Mouse (Mus musculus): ENCODE measurements around the gene Ccdc141. TPM values are rescaled to one million over a fixed set of nuclear protein-coding genes. Genes with fewer than 3 reads are reported as not detected.
"Not testable (repeated sequence)": the region's sequence is repeated elsewhere in the genome, so short reads cannot be mapped to it uniquely, and the experiment has no call there.

The Ccdc141 gene
- polyA plus RNA-seq, 1 experiment from 2014 or later = 31.9 TPM

DNA sequence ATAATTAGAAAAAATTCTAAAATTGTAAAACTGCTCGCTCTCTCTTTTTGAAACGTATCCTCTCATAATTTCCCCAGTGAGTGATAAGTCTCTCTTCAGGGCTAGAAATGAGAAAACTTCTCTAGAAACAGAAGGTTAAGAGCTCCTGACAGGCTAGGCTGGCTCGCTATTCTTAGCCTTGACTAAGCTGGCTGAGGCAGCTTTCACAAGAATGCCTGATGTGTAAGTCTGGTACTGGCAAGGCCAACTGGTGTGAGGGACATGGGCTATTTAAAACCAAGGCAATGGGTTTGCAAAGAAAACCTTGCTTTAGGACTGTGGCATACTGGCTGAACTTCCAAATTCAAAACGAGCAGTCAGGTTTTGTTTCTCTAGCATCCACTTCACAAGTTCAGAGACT lies 136.3 kb downstream of the Ccdc141 start:
- no peak overlapping the region for H3K4me3 ChIP-seq (ENCODE audit: low read depth, low read length)
- H3K4me1 ChIP-seq (ENCODE audit: insufficient read depth, low read depth, low read length) = no peaks in the 10 kb centered on the region

DNA sequence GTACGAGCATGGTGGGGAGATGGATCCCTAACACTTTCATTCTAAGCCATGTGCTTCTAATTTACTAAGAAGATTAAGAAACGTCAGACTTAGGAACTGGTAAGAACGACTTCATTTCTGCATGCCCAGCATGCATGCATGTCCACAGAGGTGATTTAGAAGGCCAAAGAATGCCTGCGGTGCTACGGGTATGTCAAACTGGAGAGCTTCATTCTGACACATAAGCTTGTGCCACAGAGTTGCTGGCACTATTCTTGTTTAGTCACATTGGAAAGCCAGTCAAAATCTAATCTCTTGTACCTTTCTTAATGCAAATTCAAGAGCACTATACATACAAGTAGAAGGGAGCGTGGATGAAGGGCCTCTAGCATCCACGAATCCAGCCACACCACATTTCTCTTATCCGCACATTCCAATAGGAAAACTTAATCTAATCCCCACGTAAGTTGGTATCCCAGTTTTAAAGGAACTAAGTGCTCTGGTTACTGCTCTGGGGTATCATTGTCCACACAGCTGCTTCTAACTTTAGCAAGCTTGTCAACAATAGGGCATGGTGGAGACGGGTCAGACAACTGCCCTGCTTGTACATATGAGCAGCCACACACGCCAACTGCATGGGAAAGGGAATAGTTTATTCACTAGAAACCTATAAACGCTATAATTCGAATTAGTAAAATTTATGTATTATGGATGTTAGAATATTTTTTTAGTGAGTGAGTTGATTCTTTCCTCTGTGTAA lies 136.9 kb downstream of the Ccdc141 start:
- Histone ChIP-seq H3K4me2 (replicated peaks; ENCODE audit: low read depth, low read length) (no peak overlapping the region), H3K27me3 (replicated peaks; ENCODE audit: insufficient read depth, low read length) (no peaks in the 10 kb centered on the region), H3K36me3 (ENCODE audit: insufficient read depth, low read length) (peaks cover 15% of the 10 kb centered on the region; the same call in 1 of the 2 replicates), H3K9me3 (ENCODE audit: low read length) (no peaks in the 10 kb centered on the region), H3K4me1 (ENCODE audit: insufficient read depth, low read depth, low read length) (no peaks in the 10 kb centered on the region), H3K4me3 (ENCODE audit: low read depth, low read length) (no peak overlapping the region), H3K27ac (ENCODE audit: low read length) (no peak overlapping the region), H3K9ac (replicated peaks; ENCODE audit: low read depth) (no peak overlapping the region)
- no peak for TF ChIP-seq CTCF (IDR thresholded peaks at IDR 0.05)
- TF ChIP-seq EP300 (IDR thresholded peaks at IDR 0.05) = no peak
- WGBS = 83% methylated on average over 13 of the region's 13 CpGs
- ATAC-seq (no peak), DNase-seq (ENCODE audit: low spot score) (no peak)

More for the DNA sequence above, 136.3 kb downstream of the Ccdc141 start:
- H3K27me3 ChIP-seq (replicated peaks; ENCODE audit: insufficient read depth, low read length) = no peaks in the 10 kb centered on the region
- DNase-seq (ENCODE audit: low spot score) (no peak), ATAC-seq (no peak)
- peaks cover 14% of the 10 kb centered on the region; the same call in 1 of the 2 replicates for H3K36me3 ChIP-seq (ENCODE audit: insufficient read depth, low read length)
- no peak overlapping the region for H3K4me2 ChIP-seq (replicated peaks; ENCODE audit: low read depth, low read length)
- H3K9me3 ChIP-seq (ENCODE audit: low read length) = no peaks in the 10 kb centered on the region
- no peak overlapping the region for H3K9ac ChIP-seq (replicated peaks; ENCODE audit: low read depth)
- TF ChIP-seq CTCF (IDR thresholded peaks at IDR 0.05) (no peak), EP300 (IDR thresholded peaks at IDR 0.05) (no peak)
- no peak overlapping the region for H3K27ac ChIP-seq (ENCODE audit: low read length)
- WGBS = 85% methylated on average over 4 of the region's 4 CpGs

DNA sequence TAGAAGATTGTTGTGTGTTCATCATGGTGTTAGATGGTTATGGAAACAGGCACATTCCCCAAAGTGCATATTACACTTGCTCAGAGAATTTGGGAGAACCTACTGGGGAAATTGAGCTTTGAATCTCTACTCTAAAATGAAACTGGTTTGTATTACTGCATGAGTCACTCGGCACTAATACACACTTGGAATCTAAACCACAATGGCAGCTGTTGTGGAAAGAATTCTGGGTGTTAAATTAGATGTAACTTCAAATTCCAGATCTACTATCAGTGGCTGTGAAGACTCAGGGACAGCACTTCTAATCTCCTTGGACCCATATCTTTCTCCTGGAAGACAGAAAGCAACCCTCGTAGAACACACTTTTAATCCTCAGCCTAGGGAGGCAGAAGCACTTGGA lies 149.8 kb downstream of the Ccdc141 start:
- ATAC-seq (no peak), DNase-seq (ENCODE audit: low spot score) (no peak)
- no peak for TF ChIP-seq EP300 (IDR thresholded peaks at IDR 0.05)
- TF ChIP-seq CTCF (IDR thresholded peaks at IDR 0.05) = no peak
- Histone ChIP-seq H3K4me1 (ENCODE audit: insufficient read depth, low read depth, low read length) (no peaks in the 10 kb centered on the region), H3K36me3 (ENCODE audit: insufficient read depth, low read length) (no peaks in the 10 kb centered on the region), H3K9me3 (ENCODE audit: low read length) (no peaks in the 10 kb centered on the region), H3K9ac (replicated peaks; ENCODE audit: low read depth) (no peak overlapping the region), H3K27me3 (replicated peaks; ENCODE audit: insufficient read depth, low read length) (no peaks in the 10 kb centered on the region), H3K27ac (ENCODE audit: low read length) (no peak overlapping the region), H3K4me2 (replicated peaks; ENCODE audit: low read depth, low read length) (no peak overlapping the region), H3K4me3 (ENCODE audit: low read depth, low read length) (no peak overlapping the region)
- 77% methylated on average over 2 of the region's 2 CpGs for WGBS

DNA sequence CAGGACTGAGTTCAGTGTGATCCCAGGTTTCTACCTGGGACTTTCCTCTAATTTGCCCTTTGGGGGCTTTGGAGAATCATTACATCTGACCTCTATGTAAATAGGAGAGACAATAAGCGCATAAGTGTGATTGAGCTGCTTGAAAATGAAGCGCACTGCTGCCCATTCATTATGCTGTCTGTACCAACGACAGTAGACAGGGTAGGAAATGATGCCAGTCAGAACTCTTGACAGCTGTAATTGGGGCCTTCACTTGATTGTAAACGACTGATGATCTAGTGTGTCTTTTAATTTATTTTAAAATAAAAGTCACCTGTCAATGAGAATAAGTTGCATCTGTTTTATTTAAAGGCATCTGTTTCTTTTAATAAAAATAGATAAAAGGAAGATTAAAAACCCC lies 152.7 kb downstream of the Ccdc141 start:
- peaks cover 5% of the 10 kb centered on the region; the same call in 1 of the 2 replicates for H3K36me3 ChIP-seq (ENCODE audit: insufficient read depth, low read length)
- no peak overlapping the region for H3K9ac ChIP-seq (replicated peaks; ENCODE audit: low read depth)
- no peak for DNase-seq (ENCODE audit: low spot score)
- H3K27ac ChIP-seq (ENCODE audit: low read length) = no peak overlapping the region
- H3K27me3 ChIP-seq (replicated peaks; ENCODE audit: insufficient read depth, low read length) = no peaks in the 10 kb centered on the region
- no peak for TF ChIP-seq CTCF (IDR thresholded peaks at IDR 0.05)
- TF ChIP-seq EP300 (IDR thresholded peaks at IDR 0.05) = no peak
- ATAC-seq = no peak
- H3K9me3 ChIP-seq (ENCODE audit: low read length) = no peaks in the 10 kb centered on the region
- no peak overlapping the region for H3K4me3 ChIP-seq (ENCODE audit: low read depth, low read length)
- no peaks in the 10 kb centered on the region for H3K4me1 ChIP-seq (ENCODE audit: insufficient read depth, low read depth, low read length)
- H3K4me2 ChIP-seq (replicated peaks; ENCODE audit: low read depth, low read length) = no peak overlapping the region
- WGBS = 68% methylated on average over 4 of the region's 4 CpGs

DNA sequence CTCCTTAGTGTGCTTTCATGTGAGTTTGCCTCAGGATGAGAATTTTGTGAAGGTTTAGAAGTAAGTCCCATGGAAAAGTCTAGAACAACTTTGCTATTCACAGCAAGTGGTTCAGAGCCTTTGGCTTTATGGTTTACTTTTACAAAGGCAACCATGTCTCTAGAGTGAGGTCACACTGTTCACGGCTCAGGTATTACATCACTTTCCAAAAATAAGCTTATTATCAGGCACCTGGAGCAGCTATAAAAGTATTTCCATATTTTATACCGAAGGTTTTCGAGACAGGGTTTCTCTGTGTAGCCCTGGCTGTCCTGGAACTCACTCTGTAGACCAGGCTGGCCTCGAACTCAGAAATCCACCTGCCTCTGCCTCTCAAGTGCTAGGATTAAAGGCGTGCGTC lies 157.0 kb downstream of the Ccdc141 start:
- not testable (repeated sequence) for ATAC-seq; H3K4me3 ChIP-seq (ENCODE audit: low read depth, low read length); H3K4me2 ChIP-seq (replicated peaks; ENCODE audit: low read depth, low read length); H3K36me3 ChIP-seq (ENCODE audit: insufficient read depth, low read length); DNase-seq (ENCODE audit: low spot score); H3K9ac ChIP-seq (replicated peaks; ENCODE audit: low read depth); H3K9me3 ChIP-seq (ENCODE audit: low read length); H3K27ac ChIP-seq (ENCODE audit: low read length); H3K4me1 ChIP-seq (ENCODE audit: insufficient read depth, low read depth, low read length); H3K27me3 ChIP-seq (replicated peaks; ENCODE audit: insufficient read depth, low read length)
- 78% methylated on average over 6 of the region's 6 CpGs for WGBS

DNA sequence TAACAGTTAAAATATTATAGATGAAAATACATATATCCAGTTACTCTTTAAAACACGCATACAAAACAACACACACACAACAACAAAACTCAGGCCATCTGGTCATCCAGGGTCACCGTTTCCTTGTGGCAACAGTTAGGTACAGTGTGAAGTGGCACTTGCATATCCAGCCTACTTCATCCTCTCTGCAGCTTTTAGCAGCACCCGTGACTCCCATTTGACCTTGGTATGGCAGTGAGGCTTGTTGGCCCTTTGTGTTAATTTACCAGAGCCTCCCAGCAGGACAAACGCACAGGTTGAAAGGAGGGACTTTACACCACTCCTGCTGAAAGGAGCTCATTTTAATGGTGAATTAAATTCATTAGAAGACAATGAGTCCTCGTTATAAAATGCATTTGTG lies 158.5 kb downstream of the Ccdc141 start:
- Histone ChIP-seq H3K27me3 (replicated peaks; ENCODE audit: insufficient read depth, low read length) (no peaks in the 10 kb centered on the region), H3K4me3 (ENCODE audit: low read depth, low read length) (no peak overlapping the region), H3K4me2 (replicated peaks; ENCODE audit: low read depth, low read length) (no peak overlapping the region), H3K4me1 (ENCODE audit: insufficient read depth, low read depth, low read length) (no peaks in the 10 kb centered on the region), H3K27ac (ENCODE audit: low read length) (no peak overlapping the region), H3K36me3 (ENCODE audit: insufficient read depth, low read length) (peaks cover 5% of the 10 kb centered on the region; the same call in 1 of the 2 replicates), H3K9ac (replicated peaks; ENCODE audit: low read depth) (no peak overlapping the region), H3K9me3 (ENCODE audit: low read length) (no peaks in the 10 kb centered on the region)
- no peak for ATAC-seq
- no peak for DNase-seq (ENCODE audit: low spot score)
- TF ChIP-seq EP300 (IDR thresholded peaks at IDR 0.05) = no peak
- 70% methylated on average over 5 of the region's 5 CpGs for WGBS
